Mouse (Mus musculus): Measurements from ENCODE around the gene Ebna1bp2.

Gene Ebna1bp2

DNA sequence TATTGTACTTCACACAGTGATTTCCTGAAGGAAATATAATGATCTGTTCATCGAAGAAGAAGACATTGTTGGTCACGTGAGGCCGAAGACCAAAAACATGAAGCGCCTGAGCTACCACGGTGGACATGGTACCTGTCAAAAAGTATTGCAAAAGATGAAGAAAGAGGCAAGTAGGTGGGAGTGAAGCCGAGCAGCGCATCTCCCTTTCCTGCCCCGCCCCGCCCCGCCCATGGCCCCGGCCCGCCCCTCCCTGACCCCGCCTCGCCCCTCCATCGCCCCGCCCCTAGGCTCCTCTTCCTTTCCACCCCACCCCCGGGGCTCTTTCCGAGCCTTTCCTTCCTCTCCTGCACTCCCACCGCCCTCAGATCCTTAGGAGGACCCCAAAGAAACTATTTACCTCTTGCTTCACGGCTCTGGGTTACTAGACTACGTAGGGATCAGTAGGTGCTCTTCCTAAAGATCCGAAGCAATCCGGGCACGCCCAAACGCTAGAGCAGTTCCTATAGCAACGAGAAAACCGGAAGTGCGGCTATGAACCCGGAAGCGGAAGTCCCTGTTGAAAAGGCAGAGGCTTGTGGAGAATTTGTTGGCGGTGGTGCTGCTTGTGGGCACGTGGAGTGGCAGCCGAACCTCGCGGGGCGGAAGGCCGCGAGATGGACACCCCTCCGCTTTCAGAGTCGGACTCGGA is at the start of gene Ebna1bp2, which contains the start of gene Cfap57:
Gene Ebna1bp2 (plus strand): TSS at position 521 of the 688 bp plus-strand sequence.
Gene Cfap57 (minus strand): TSS at position 499 of the 688 bp plus-strand sequence.
- DNase-seq (ENCODE audit: low spot score in 2 of 2): peak; percentile 50 to 80

DNA sequence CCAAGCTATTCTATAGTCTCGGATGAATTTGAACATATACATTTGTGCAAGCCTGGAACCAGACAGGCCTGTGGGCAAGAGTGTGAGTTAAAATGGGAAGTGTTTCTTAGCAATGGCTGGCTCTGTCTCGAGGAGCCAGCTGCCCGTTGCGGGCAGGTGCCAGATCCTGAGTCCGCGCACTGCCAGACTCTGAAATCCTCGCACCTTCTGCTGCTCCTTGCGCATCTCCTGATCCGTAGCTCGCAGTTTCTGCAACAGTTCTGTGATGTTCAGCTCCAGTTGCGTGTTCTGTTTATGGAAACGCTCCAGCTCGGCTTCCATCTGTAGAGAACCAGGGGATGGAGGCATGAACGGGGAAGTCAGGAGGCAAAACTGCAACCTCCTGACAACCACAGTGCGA is 49.2 kb upstream of the Ebna1bp2 start:
- DNase-seq (ENCODE audit: low spot score in 2 of 2): no peak

DNA sequence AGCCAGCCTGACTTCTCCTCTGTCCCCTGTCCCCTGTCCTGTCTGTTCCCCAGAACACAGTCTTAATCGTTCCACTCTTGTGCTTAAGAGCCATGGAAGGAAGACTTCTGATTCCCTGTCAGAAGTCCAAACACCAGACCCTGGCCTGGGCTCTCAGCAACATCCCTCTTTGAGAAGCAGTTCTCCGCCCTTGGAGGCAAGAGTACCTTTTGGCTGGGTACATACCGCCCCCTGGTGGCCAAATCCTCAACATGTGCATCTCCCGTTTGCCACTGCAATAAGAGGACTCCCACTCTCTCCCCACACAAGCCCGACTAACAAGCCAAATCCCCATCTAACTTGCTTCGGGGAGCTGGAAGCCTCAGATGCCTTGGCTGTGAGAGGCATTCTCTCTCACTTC is 44.5 kb upstream of the Ebna1bp2 start:
- peak; percentile 92 to 93 for DNase-seq (ENCODE audit: low spot score in 2 of 2)

DNA sequence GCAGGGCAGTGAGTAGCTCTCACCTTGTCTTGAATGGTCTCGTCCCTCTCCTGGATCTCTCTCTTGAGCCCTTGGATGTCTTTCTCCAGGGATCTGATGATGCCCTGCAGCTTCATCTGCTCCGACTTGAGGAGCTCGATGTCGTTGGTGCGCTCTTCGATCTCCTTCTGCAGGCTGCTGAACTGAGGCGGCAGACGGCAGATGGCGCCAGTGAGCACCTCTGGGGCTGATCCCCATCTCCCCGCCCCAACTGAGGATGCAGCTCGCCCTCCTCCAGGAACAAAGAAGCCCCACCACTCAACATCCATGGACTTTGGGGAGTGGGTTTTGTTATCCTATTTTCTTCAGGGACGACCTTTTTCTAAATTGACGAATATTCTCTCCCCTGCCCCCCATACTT is 41.3 kb upstream of the Ebna1bp2 start:
- peak in 1 of 2 experiments; percentile 48 for DNase-seq (ENCODE audit: low spot score in 2 of 2)

DNA sequence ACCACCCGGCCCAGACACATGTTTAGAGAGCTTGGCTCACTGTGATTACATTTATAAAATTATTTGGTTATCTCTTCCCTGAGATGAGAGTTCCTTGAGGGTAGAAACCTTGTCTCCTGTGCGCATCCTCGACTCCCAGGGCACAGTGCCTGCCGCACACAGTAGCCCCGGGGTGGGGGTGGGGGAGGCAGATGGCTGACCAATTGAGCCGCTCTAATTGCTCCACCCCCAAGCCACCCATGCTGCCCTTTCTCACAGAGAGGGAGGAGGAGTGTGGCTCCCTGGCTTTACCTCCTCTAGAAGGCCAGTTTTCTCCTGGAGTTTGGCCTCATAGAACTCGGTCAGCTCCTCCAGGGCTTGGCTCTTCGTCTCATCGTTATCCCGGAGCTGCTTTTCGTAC is 39.1 kb upstream of the Ebna1bp2 start:
- DNase-seq (ENCODE audit: low spot score in 2 of 2): peak in 1 of 2 experiments; percentile 37

DNA sequence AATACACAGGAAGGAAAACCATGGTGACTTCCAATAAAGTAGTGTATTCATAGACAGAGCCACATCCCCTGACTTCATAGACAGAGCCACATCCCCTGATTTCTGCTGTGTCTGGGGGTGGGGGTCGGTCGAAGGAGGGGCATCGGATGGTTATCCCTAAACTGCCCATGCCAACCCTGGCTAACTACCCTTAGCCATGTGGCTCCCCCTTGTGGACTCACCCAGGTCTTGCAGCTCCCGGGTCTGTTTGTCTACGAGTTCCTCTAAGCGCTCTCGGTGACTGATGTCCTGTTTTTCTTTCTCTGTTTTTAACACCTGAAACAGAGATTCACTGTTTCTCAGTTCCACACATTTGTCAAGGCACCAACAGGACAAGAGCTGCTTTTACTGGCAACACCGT is 38.0 kb upstream of the Ebna1bp2 start:
- no peak for DNase-seq (ENCODE audit: low spot score in 2 of 2)

DNA sequence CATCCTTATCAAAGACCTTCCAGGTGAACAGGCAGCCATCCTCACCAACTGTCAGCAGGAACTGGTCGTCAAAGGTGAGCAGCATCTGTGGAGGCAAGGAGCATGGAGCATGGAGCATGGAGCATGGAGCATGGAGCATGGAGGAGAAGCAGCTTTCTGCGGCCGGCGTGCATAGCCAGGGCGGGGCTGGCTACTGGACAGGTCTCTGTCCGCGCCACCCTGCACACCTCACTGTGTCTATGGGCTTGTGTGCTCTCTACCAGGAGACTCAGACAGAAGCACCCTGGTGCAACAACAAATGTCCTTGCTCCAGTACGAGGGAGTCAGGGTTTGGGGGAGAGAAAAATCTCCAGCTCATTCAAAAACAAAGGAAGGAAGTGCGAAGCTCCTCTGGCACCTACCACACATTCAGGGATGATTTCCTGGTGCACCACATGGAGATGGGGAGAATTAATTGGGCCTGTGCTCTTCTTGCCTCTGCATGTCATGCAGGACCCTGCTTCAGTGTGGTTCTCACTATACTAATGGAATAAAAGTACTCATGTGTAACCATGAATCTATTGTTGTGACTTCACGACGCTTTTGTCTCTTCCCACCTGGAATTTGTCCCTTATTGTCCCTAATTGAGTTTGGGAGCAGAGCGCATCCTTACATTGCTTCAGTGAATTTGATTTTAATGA is 31.4 kb upstream of the Ebna1bp2 start:
- no peak for DNase-seq (ENCODE audit: low spot score in 2 of 2)

DNA sequence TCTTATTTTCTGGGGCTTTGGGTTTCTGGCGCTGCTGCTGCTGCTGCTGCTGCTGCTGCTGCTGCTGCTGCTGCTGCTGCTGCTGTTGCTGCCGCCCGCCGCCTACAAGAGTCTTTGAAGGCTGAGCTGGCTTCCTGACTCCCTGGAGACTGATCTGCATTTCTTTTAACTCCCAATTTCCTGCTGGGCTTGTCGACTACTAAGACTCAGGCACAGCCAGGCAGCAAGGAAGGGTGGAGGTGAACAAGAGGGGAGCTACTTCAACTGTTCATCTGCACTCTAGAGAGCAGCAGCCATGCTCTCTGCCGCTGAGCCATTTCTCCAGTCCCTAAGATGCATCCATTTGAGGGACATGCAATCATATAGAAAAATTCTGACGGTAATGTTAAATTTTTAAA is 30.9 kb upstream of the Ebna1bp2 start:
- no peak for DNase-seq (ENCODE audit: low spot score in 2 of 2)

DNA sequence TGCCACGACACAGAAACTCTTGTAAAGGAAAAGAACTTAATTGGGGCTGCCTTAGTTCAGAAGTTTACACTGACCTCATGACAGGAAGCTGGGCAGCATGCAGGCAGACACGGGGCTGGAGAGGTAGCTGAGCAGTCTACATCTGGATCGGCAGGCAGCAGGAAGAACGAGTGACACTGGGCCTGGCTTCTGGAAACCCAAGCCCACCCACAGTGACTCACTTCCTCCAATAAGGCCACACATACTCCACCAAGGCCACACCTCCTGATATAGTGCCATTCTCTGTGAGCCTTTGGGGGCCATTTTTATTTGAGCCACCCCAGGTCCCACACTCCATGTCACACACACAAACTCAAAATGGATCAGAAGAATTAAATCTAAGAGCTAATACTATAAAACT is 16.5 kb upstream of the Ebna1bp2 start:
- no peak for DNase-seq (ENCODE audit: low spot score in 2 of 2)

DNA sequence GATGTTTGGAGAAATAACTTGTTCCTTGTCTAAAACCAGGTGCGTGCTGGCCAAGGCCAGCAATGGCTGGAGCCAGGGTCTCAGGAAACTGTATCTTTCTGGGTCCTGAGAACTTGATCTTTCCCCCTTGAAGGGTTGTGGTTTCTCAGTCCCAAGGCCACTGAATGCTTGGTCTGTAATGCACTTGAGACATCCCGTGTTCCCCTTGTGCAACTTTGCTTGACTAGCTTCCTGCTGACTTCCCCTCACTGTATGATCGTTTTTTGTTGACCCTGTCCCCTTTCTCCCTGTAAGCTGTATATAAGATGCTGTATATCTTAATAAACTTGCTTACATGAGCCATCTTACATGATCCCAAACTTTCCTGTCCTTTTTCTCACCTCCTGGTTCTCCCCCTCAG is 10.8 kb upstream of the Ebna1bp2 start:
- DNase-seq (ENCODE audit: low spot score in 2 of 2): no peak

DNA sequence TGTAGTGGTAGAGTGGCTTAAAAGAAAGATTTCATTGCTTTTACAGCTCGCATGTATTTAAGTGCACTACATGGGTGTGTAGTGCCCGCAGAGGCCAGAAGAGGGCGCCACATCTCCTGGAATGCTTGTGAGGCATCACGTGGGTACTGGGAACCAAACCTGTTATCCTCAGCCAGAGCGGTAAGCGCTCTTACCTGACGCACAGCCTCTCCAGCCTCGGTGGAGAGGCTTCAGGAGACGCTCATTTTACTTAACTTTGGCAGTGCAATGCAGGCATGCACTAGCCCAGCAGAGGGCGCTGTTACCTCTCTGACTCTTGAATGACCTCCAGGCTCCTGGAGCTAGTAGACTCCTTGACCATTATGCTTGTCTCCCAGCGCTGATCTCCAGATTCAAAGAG is 8.0 kb upstream of the Ebna1bp2 start:
- DNase-seq (ENCODE audit: low spot score in 2 of 2): peak in 1 of 2 experiments; percentile 51

DNA sequence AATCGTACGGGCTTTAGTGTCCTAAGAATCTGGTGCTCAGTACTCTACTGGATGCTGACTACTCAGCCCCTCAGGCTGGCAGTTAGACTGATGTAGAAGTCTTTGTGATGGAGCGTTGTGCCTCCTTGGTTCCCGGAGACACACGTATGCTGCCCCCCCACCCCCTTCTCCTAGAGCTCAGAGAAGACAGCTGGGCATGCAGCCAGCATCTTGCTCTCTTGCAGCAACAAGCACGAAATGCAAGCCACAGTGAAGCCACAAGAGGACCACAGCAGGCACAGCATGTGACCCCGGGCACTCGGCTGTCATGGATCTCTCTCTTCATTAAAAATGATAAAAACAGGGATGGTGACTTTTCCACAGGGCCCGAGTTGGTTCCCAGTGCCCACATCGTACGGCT is 5.2 kb upstream of the Ebna1bp2 start:
- DNase-seq (ENCODE audit: low spot score in 2 of 2): no peak

DNA sequence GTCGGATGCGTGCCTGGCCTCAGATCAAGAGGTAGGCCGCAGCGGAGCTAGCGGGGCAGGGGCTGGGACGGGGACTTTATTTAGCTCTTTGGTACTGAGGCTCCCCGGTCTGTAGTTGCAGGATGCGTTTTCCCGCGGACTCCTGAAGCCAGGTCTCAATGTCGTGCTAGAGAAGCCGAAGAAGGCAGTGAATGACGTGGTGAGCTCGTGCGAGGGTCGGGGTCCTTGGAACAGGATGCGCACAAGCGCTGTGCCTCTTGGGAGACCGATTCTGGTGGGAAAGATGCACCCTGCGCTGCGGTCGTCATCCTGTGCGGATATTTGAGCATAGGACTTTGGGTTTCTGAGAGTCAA is 345 bp downstream of the Ebna1bp2 start:
- DNase-seq (ENCODE audit: low spot score in 2 of 2): no peak

DNA sequence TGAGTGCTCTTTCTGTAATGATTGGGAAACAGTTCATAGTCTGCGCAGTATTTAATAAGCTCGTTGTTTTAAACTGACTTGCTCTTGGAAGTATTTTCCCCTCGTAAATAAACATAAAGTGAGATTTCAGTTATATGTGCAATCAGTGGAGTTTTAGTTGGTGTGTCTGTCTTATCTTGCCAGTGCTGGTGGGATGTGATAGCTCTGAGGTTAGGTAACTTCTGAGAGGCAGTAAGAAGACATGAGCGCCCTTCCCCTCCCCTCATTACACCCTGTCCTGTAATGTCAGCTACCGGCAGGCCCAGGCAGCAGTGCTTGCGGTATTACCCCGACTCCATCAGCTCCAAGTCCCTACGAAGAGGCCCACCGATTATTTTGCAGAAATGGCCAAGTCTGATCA is 1.2 kb downstream of the Ebna1bp2 start:
- no peak for DNase-seq (ENCODE audit: low spot score in 2 of 2)

DNA sequence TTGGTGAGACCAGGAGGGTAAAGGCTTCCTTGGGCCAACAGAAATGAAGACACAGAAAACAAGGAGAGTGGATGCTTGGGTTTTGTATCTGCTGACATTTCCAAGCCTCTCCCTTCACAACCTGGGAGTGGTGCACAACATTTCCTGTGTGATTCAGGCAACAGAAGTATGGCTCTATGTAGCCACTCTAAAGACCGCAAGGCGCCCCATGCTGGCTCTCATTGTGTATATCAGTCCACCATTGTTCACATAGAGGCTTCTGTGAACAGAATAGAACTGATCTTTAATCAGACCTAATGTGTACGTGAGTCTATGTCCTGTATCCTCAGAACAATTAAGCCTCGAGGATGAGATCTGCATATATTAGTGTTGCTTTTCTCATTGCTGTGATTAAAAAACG is 9.7 kb downstream of the Ebna1bp2 start:
- no peak for DNase-seq (ENCODE audit: low spot score in 2 of 2)

DNA sequence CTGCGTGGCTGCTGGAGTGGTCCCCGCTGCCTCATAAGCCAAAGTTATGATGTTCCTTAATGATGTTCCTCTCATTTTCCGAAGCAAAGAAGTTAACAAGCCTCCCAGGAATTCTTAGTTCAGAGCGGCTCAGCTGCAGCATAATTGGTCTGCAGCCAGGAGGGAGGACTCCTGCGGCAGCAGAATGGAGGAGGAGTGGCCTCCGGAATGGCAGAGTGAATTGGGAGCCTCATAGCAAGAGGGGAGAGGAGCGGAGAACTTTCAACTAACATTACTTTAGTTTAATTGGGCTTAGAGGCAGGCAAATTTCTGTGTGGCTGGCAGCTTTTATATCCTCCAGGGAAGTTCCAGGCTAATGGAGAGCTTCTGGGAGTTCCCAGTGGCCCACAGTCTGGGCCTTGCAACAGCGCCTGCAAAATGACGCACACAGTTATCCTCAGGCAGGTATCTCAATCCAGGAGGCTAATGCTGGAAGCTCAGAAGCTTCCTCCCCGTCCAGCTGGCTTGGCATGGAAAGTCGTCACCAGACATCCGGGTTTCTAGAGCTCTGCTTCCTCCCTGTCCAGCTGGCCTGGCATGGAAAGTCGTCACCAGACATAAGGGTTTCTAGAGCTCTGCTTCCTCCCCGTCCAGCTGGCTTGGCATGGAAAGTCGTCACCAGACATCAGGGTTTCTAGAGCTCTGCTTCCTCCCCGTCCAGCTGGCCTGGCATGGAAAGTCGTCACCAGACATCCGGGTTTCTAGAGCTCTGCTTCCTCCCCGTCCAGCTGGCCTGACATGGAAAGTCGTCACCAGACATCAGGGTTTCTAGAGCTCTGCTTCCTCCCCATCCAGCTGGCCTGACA is 22.0 kb downstream of the Ebna1bp2 start:
- no peak for DNase-seq (ENCODE audit: low spot score in 2 of 2)

DNA sequence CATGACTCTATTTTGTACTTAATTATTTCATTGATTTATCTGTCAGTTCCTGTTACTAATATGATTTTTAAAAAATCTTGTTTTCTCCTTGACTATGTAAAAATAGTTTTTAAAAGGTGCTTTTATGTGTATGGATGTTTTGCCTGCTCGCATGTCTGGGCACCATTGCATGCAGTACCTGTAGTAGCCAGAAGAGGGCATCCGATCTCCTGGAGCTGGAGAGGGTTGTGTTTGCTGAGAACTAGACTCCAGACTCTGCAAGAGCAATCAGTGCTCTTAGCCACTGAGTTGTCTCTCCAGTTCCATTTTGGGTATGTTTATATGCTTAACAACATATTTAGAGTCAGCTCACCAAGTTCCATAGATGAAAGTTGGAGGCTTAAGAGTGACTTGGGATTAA is 24.6 kb downstream of the Ebna1bp2 start:
- DNase-seq (ENCODE audit: low spot score in 2 of 2): peak; percentile 42 to 67

DNA sequence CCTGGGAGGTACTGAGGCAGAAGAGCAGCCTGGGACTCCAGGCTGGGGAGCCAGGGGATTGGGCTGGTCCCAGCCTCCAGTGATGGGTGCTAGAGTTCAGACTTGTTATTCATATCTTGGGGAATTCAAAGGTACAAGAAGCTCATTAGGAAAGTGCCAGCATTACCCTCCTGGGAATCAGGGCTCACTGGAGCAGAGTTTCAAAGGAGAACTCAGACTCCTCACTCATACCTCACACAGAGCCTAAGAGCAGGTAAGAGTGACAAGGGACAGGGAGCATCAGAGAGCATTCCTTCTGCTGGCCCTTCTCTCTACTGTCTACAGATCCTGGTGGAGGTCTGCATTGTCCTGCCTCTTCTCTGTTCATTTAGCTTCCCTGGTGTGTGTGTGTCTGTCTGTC is 38.1 kb downstream of the Ebna1bp2 start, which contains the start of gene Olfr62:
Gene Olfr62 (plus strand): TSS at position 301 of the 400 bp plus-strand sequence.
- DNase-seq (ENCODE audit: low spot score in 2 of 2): no peak

Measured in cerebellum, postnatal 4 days (tissue).